Mouse (Mus musculus): Measurements from ENCODE around the gene Ank. TPM values are rescaled to one million over a fixed set of nuclear protein-coding genes. Genes with fewer than 3 reads are reported as not detected.

Gene Ank
- total RNA-seq, 1 experiment from 2014 or later: 4.1 TPM

- ATAC-seq (ENCODE audit: extremely low read depth, insufficient number of reproducible peaks, low FRiP score, poor library complexity, severe bottlenecking): no peak
These were observed 25.1 kb downstream of the Ank start for GRCm38 (mm10) chr15:27491425-27492070.

GRCm38 (mm10) chr15:27492156-27492555 lies 25.7 kb downstream of the Ank start:
- ATAC-seq (ENCODE audit: extremely low read depth, insufficient number of reproducible peaks, low FRiP score, poor library complexity, severe bottlenecking): no peak

GRCm38 (mm10) chr15:27492734-27493133 lies 26.3 kb downstream of the Ank start:
- ATAC-seq (ENCODE audit: extremely low read depth, insufficient number of reproducible peaks, low FRiP score, poor library complexity, severe bottlenecking): no peak

DNA sequence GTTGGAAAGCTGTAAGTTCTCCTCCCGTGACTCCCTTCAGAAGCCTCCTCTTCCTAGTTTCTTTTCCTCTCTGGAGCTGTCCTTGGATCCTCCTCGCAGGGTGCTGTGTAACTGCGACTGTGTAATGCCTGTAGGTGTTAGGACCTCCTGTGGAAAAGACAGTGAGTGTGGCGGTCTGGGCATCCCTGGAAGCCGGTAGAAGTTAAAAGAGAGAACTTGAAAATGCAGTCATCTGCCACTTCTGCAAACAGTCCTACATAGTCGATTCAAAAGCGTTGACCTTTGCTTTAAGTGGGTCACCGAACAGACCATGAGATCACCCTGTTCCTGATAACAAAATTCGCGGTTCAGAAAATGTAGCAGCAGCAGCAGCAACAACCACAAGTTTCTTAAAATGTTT lies 27.0 kb downstream of the Ank start:
- no peak for ATAC-seq (ENCODE audit: extremely low read depth, insufficient number of reproducible peaks, low FRiP score, poor library complexity, severe bottlenecking)

- no peak for ATAC-seq (ENCODE audit: extremely low read depth, insufficient number of reproducible peaks, low FRiP score, poor library complexity, severe bottlenecking)
These were observed 29.5 kb downstream of the Ank start for GRCm38 (mm10) chr15:27495981-27496401.

DNA sequence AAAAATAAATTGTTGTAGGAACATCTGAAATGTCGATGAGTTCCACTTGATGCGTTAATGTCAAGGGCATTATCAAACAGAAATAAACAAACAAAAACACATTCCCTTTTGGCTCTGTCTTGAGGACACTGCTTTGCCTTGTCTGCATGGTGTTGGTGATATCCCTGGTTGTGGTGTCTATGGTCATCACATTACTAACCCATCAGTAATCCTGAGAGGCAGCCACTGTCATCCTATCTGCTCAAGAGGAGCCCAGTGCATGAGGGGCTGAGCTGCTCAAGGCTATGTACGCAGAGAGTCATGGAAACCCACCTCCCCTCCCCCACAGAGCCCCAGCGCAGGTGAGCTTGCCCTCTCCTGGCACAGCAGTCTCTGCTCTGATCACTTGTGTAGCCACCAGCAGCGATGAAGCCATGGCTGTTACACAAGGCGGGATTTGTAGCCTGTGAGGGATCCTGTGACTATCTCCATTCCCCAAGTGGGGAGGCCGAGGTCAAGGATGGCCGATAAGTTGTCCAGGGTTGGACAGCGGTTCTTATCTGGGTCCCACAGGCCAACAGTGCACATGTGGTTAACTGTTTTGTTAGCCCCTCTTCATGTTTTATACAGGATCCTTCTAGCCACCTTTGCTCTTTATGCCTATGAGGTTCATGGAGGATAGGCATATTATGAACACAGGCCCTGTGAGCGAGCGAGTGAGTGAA lies 30.3 kb downstream of the Ank start:
- ATAC-seq (ENCODE audit: extremely low read depth, insufficient number of reproducible peaks, low FRiP score, poor library complexity, severe bottlenecking): no peak

DNA sequence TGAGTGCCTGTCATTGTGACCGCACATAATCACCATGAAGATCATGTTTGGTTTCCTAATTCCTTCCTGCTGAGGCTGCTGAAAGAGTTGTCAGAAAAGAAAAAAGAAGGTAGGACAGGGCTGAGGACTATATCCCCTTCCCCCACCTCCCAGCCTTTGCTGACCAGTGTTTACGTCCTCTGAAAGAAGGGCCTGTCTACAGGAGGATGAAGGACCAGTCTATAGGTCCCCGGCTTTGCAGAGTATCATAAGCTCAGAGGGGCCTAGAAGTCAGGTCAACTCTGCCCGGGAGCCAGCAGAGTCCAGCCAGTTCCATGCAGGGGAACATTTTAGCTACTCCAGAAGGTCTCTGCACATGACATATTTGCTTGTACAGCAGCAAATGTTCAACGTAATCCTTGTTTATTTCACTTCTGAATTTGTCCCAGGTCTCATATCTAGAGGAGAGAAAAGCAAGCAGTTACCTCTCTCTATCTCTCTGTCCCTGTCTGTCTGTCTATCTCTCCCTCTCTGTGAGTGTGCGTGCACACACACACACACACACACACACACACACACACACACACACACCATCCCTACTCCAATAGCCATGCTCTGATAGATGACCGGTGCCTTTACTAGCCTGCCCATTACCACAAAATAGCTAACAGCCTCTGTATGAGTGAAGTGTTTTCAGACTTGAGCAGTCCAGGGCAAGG lies 31.0 kb downstream of the Ank start:
- ATAC-seq (ENCODE audit: extremely low read depth, insufficient number of reproducible peaks, low FRiP score, poor library complexity, severe bottlenecking): no peak

- ATAC-seq (ENCODE audit: extremely low read depth, insufficient number of reproducible peaks, low FRiP score, poor library complexity, severe bottlenecking): no peak
These were observed 31.6 kb downstream of the Ank start for GRCm38 (mm10) chr15:27498078-27498477.

DNA sequence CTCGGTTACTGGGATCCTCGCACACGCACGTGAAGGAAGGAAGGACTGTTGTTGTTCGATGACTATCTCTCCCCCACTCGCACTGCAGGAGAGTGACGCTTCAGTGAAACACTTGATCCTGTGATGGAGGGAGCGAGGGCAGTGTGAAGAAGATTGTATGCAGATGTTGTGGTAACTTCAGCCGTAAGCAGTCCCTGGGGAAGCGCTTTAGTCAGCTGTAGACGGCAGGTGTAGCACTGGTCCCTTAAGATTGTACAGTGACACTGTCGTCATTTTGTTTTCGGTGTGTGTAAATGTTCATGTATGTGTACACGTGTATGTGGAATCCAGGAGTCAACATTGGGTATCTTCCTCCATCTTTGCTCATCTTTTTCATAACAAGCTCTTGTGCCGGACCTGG lies 33.9 kb downstream of the Ank start:
- ATAC-seq (ENCODE audit: extremely low read depth, insufficient number of reproducible peaks, low FRiP score, poor library complexity, severe bottlenecking): no peak

- no peak for ATAC-seq (ENCODE audit: extremely low read depth, insufficient number of reproducible peaks, low FRiP score, poor library complexity, severe bottlenecking)
These were observed 35.9 kb downstream of the Ank start for GRCm38 (mm10) chr15:27502338-27502737.

GRCm38 (mm10) chr15:27503221-27503620 lies 36.7 kb downstream of the Ank start:
- ATAC-seq (ENCODE audit: extremely low read depth, insufficient number of reproducible peaks, low FRiP score, poor library complexity, severe bottlenecking): no peak

GRCm38 (mm10) chr15:27503801-27504730 lies 37.6 kb downstream of the Ank start:
- ATAC-seq (ENCODE audit: extremely low read depth, insufficient number of reproducible peaks, low FRiP score, poor library complexity, severe bottlenecking): no peak

DNA sequence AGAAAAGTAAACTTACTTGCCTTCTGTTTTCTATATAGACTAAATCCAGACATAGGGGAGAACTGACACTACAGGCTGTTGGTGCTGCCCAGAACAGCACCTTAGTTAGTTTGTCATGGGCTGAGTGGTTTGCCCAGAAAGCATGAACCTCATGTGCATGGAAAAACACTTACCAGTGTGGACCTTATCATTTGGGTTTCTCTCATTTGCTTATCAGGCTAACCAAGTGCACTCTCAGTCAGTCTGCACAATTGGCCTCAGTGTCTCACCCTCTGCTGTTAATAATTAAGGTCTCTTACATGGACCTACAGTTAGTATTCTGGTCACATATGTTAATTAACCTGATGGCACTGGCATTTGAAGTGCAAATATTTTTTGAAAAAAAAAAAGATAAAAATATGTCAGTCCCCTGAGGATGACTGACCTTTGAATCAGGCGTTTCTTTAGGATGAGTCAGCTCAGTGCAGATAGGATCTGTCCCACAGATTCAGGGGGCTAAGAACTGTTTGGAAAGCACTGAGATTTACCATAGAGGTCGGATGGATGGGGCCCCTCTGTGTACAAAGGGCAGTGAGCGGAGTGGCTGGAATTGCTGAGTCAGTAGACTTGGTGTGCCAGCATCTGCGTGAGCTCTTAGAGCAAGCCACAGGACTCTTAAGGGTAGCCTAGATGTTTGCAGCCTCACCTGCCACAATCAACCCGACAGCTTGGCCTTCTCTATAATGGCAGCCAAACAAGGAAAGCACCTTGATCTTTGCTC lies 39.8 kb downstream of the Ank start:
- ATAC-seq (ENCODE audit: extremely low read depth, insufficient number of reproducible peaks, low FRiP score, poor library complexity, severe bottlenecking): no peak

DNA sequence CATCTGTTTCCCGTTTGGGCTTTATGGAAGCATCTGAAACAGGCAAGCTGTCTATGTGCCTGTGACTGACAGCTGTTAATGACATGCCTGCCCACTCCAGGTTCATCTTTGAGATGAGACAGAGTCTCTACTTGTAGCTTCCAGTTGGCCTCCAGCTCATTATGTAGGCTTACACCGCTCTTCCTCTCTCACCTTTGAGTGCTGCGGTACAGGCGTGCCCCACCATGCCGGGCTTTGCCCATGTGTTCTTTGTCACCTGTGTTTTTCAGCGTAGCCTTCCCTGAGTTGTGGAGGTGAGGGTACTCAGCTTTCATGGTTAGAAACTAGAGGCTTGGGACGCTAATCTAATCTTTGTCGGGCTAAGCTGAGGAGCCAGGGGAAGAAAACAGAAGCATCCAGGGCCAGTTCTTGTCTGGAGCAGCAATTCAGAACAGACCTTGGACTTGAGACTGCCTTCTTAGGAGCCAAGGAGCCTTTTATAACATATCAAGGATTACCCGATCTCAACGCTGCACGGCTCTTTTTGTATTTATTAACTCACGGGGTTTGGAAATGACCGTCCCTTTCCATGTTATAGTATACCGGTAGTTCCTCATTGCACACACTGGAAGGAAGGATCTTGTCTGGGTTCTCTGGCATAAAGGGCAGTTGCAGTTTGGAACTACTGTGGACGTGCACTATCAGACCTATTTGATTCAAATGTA lies 40.6 kb downstream of the Ank start:
- ATAC-seq (ENCODE audit: extremely low read depth, insufficient number of reproducible peaks, low FRiP score, poor library complexity, severe bottlenecking): no peak

GRCm38 (mm10) chr15:27508169-27508568 lies 41.7 kb downstream of the Ank start:
- ATAC-seq (ENCODE audit: extremely low read depth, insufficient number of reproducible peaks, low FRiP score, poor library complexity, severe bottlenecking): no peak

- ATAC-seq (ENCODE audit: extremely low read depth, insufficient number of reproducible peaks, low FRiP score, poor library complexity, severe bottlenecking): no peak
These were observed 42.5 kb downstream of the Ank start for GRCm38 (mm10) chr15:27508982-27509381.

- ATAC-seq (ENCODE audit: extremely low read depth, insufficient number of reproducible peaks, low FRiP score, poor library complexity, severe bottlenecking): no peak
These were observed 50.5 kb downstream of the Ank start for GRCm38 (mm10) chr15:27516927-27517326.

- no peak for ATAC-seq (ENCODE audit: extremely low read depth, insufficient number of reproducible peaks, low FRiP score, poor library complexity, severe bottlenecking)
These were observed 51.5 kb downstream of the Ank start for GRCm38 (mm10) chr15:27518026-27518425.
